Mouse (Mus musculus) left cerebral cortex, postnatal 14 days (tissue): ENCODE results near the gene Polr2m. TPM values are rescaled to one million over a fixed set of nuclear protein-coding genes. Genes with fewer than 3 reads are reported as not detected.
A peak's percentile ranks its signal among the peaks of the same experiment; 100 is the strongest.
"Not testable (repeated sequence)": the region's sequence is repeated elsewhere in the genome, so short reads cannot be mapped to it uniquely, and the experiment has no call there.

Experiments used
- DNase-seq, 2 experiments: peaks; one replicate each; pipeline ENCODE4 v3.0.0; 2021 to 2022; ENCODE audit warnings: low spot score in 2 of 2, mixed read lengths in 1 of 2
- intact Hi-C: fragments of 180-260 bp; cut with DNase I; formaldehyde crosslinking; loops from one replicate; pipeline ENCODE4 v1.15.1; 2025
- long read RNA-seq, 2 experiments: library from polyadenylated mRNA; stranded (forward); transcript quantifications; one replicate each; pipeline ENCODE4 v2.0.0; 2021
- total RNA-seq, 2 experiments: library from RNA; stranded (reverse); gene quantifications; 2 replicates each; pipeline ENCODE4 v1.2.3; 2021

The Polr2m gene
- total RNA-seq, result 100 to 1,000 TPM; 188 to 202 TPM
- long read RNA-seq, experiment 1, transcript Polr2m-202 (4 exons, 2,138 nt), result minor isoform, 7 of 497 reads
- long read RNA-seq, experiment 1, transcript Polr2m-201 (4 exons, 2,200 nt), result major isoform, 476 of 497 reads
- long read RNA-seq, experiment 1, partial matches to known transcripts, result 2 of 497 reads
- long read RNA-seq, experiment 1, other reads (novel, unspliced or antisense), result 12 of 497 reads
- long read RNA-seq, experiment 2, transcript Polr2m-201 (4 exons, 2,200 nt), result major isoform, 393 of 407 reads
- long read RNA-seq, experiment 2, transcript Polr2m-202 (4 exons, 2,138 nt), result minor isoform, 5 of 407 reads
- long read RNA-seq, experiment 2, partial matches to known transcripts, result 5 of 407 reads
- long read RNA-seq, experiment 2, other reads (novel, unspliced or antisense), result 4 of 407 reads

DNA sequence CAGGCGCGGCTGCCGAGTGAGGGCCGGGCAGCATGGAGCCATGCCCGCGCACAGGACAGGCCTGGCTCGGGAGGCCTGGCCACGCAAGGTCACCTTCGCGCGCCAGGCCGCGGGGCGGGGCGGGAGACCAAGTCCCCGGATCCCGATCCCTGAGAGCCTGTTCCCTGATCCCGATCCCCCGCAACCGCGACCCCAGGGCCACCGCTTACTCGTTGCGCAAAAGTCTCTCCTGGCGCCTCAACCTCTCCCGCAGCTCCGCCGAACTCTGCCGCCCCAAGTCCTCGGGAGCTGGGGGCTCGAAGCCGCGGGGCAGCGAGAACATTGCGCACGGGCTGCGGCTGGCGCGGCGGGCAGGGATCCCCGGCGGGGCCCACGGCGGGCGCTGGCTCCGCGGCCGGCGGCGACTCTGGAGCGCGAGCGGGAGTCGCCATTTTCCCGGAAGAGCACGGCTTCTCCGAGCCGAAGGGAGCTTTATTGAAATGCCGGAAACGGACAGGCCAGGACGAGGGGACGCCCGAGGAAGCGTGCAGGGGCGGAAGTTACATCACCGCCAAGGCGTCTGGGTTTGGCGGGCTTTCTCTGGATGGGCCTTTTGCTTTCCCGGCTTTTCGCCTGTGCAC lies at the start of gene Polr2m:
Polr2m (minus strand) TSS at position 461 of the 620 bp plus-strand sequence.
- peak; percentile 90 to 92 for DNase-seq
- intact Hi-C loops, result no loop called here

DNA sequence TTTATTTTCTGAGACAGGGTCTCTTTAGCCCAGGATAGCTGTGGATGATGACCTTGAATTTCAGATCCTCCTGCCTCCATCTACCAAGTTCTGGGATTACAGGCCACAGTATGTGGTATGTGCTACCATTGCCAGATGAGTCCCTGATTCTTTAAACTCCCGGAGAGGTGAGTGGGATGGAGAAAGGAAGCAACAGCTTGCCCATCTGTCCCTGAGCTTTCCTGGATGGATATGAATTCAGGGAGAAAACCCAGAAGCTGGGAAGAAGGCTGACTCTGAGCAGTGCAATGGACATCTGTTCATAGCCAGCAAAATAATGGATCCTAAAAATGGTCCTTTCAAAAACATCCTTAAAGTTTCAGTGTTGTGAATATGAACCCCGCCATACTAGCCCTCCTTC lies 49.3 kb upstream of the Polr2m start:
- intact Hi-C loops, result no loop called here
- no peak for DNase-seq

DNA sequence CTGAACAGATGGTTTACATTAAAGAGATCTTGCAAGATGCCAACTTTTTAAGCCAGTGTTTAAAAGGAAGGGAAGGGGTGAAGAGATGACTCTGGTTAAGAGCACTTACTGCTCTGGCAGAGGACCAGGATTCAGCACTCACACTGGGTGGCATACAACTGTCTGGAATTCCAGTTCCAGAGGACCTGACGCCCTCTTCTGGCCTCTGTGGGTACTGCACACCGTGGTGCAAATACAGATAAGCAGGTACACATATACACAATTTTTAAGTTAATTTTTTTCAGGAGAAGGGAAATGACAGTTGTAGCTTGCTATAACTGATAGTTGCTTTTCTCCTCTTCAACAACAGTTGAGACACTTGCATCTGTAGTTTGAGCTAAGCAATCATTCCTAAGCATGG lies 44.2 kb upstream of the Polr2m start:
- no peak for DNase-seq
- intact Hi-C loops, result no loop called here

DNA sequence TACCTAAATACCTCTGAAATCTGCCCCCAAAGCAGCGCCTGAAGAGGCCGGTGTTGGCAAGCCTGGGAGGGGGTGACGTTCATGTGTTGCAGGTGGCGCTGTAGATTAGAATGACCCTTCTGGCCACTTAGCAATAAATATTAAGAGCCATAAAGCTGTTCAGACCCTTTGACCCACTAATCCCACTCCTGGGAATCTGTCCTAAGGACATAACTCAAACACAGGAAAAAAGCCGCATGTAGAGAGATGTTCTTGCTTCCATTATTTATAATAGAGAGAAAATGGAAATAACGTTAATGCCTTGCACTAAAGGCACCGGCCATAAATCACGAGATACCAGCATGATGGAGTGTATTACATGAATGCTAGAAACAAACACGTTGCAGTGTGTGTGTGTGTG lies 41.7 kb upstream of the Polr2m start:
- intact Hi-C loops, result no loop called here
- no peak for DNase-seq

DNA sequence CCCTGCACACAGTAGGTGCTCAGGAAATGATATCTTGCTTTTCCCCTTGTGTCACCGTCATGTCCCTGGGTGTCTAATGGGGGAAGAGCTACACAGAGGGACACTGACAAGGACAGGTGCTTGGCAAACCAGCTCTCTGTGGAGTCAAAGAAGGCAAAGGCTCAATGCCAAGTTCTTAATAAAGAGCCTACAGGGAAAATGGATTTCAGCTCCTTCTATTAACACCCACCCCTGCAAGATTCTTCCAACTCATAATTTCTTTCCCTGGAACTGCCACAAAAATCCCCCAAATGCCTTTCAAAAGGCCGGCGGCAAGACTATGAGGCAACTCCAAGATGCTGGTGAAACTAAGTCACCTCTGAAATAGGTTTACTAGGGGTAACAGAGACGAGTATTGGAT lies 38.2 kb upstream of the Polr2m start:
- intact Hi-C loops, result no loop called here
- no peak for DNase-seq

DNA sequence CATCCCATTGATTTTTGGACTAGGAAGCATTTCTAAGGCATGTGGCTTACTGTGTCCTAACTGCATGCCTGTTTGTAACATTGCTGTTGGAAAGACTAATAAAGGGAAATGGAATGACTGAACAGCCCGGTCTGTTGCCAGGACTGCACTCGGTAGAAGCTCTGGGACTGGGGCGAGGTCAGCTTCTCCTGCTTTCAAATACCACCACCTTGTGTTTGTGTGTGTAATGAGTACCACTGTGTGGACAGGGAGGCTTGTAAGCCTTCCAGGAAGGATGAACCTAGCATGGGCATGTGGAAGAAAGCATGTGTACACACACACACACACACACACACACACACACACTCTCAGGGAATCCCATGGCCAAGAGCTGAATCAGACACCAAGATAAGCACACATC lies 34.1 kb upstream of the Polr2m start:
- DNase-seq, result no peak
- intact Hi-C loops, result no loop called here

DNA sequence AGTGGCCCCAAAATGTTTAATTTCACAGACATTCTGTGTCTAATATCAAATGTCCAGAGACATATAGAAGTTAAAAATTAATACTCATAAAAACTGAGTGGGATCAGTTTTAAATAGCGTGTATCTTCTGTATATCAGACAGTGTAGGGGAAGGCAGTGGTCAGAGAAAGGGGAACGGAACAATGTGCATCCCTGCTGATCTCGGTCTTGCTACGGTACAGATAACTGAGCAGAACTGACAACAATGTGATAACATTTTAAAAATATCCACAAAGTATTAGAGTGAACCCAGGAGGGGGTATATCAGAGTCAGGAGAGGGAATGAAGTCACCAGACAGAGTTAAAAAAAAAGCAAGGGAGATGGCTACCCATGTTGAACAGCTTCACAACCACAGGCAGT lies 31.8 kb upstream of the Polr2m start:
- DNase-seq, result no peak

DNA sequence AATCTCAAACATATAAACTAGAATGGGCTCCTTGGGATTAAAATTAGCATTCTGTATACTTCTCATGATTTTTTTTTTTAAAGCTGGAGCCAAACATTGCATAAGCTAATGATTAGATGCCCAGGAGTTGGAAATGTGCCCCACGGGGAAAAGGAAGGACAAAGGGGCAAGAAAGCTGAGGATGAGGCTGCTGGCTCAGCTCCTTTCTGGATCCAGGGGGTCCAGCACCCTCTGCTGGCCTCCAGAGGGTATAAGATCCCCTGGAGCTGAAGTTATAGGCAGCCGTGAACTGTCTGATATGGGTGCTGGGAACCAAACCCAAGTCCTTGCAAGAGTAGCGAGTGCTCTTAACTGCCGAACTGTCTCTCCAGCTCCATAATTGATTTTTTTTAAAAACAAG lies 30.1 kb upstream of the Polr2m start:
- DNase-seq, result no peak
- intact Hi-C loops, result no loop called here

More for the DNA sequence above, 31.8 kb upstream of the Polr2m start:
- intact Hi-C loops, result no loop called here

DNA sequence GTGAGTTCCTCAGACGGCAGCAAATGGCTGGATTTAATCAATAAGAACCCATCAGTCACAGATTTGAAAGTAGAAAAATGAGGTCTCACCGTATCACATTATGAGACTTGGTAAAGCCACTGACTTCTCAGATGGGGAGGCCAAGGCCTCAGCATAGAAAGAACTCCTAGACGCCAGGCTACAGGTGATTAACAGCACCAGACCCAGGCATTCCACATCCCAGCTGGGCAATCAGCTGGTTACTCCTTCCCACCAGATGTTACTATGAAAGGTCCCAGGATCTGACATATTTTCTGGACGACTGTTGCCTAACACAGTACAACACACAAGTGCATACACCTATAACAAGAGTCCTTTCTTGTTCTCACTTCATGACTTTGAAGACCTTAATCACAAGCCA lies 27.8 kb upstream of the Polr2m start:
- intact Hi-C loops, result no loop called here
- DNase-seq, result no peak

DNA sequence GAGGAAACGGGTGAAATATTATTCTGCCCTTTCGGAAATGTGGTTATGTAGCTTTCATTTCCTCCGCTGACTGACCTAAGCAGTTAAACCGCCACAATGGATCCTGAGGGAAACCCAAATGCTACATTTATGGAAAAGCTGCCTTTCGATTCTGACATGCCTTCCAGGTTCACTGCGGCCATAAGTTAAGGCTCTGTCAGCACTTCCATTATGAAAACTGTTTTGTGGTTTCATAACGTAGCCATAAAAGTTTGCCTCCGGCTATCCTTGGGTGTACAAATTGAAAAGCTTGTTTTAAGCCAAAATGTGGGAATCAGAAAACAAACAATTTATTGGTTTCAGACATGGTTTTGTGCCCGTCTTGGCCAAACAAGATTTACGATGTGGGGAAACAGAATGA lies 27.2 kb upstream of the Polr2m start:
- DNase-seq, result no peak
- intact Hi-C loops, result no loop called here

DNA sequence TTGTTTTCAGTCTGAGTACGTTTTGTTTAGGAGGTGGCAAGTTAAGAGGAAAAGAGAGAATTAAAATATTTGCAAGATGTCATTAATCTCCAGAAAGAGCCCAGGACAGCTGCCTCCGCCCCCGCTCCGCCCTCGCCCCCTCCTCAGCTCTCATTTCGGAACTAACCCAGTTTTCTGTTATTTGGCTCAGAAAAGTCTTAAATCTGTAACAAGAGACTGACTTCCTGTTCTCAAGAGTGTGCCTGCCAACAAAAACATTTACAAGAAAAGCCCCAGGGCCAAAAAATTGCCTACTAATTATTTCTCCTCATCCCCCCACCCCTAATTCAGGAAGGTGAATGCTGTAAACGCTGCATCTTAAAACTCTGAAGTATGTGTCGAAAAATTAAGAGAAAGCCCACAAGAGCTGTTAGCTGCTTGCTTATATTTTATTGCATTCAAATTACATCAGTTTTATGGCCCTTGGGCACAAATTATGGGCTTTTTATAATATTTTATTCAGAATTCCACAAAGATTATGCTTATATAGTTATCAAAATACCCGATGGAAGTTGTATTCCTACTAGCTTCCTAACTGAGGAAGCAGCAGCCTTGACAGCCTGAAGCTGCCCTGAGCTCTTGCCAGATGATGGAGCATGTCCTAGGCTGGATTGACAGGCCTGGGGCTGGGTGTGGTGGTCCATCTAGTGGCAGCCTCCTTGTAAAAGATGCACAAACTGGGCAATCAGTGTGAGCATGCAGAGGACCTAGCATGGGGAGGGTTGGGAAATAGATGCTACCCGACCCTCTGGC lies 12.9 kb upstream of the Polr2m start:
- DNase-seq, result peak in 1 of 2 experiments; percentile 16
- intact Hi-C loops, result no loop called here

DNA sequence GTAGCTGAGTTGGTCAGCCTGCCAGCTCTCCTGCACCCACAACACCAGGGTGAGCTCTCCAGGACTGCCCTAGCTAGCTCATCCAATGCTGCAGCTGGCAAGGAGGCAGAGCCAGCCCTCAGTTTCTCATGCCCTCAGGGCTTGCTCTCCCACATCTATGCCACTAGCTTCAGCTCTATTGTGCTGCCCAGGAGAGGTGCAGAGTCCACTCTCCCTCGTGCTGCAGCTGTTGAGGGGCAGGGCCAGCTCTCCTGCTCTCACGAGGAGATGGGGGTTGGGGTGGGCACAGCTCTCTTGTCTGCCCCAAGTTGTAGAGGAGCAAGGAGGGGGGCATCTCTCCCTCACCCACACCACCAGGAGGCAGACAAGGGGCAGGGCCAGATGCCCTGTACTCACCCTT lies 10.9 kb upstream of the Polr2m start:
- no peak for DNase-seq
- intact Hi-C loops, result no loop called here

DNA sequence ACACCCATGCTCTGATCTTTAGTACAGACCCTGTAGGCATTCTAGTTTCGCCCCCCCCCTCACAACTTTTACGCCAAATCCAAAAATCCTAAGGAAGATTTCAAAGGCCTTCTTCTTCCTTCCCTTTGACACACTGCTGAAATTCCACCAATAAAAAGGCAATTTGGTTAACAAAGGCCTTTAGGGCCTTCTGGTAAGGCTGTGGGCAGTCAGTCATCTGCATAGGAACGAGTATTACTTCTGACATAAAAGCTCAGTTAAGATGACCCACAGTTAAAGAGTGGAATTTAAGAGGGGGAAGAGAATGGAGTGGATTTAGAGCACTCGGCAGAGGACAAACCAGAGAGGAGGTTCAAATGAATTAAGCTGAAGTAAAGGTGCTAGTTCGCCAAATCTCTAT lies 8.0 kb upstream of the Polr2m start:
- DNase-seq, result no peak
- intact Hi-C loops, result no loop called here

DNA sequence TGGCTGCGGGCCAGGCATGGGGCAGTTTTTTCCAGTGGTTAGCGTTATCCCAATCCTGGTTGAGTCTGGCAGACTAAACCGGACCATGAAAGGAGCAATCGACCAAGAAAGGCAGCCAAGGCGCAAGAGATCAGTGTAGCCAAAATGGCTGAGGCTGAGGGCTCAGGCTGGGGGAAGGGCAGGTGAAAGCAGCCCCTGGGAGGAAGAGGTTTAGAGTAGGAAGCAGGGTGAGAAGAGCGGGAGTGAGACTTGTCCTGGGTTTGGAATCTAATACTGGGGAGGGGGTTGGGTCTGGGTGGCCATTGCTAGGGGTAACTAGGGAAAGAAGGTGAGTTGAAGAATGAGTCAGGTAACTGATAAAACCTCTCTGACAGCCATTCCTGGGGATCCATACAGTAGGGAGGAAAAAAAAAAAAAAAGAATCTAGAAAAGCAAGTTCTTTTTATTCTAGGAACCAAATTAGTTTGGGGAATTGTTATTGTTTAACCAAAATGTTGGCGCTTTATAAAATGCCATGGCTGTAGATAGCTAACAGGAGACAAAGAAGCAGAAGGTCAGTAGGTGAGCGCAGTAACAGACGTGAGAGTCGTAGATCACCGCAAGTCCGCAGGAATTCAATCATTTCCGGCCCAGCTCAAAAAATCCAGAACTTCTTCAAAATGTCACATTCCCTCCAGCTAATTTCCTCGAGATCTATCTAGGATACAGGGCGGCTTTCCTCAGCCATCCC lies 6.7 kb upstream of the Polr2m start:
- DNase-seq, result no peak
- intact Hi-C loops, result no loop called here

DNA sequence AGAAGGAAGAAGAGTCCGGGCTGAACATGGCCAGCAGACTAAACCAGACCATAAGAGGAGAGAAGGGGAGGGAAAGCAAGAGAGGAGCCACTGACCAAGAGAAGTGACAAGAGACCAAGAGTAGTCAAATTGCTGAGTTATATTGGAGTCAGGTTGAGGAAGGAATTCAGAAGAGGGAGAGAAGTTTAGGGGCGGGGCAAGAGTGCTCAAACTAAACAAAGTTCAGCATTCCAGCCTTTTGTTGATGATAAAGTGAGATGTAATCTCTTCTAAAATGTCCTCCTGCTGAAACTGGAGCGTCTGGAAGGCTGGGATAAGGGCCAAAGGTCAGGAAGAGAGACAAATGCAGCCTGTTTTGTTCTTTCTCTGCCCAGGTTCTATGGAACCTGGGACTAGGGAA lies 4.3 kb upstream of the Polr2m start:
- DNase-seq, result no peak
- intact Hi-C loops, result no loop called here

DNA sequence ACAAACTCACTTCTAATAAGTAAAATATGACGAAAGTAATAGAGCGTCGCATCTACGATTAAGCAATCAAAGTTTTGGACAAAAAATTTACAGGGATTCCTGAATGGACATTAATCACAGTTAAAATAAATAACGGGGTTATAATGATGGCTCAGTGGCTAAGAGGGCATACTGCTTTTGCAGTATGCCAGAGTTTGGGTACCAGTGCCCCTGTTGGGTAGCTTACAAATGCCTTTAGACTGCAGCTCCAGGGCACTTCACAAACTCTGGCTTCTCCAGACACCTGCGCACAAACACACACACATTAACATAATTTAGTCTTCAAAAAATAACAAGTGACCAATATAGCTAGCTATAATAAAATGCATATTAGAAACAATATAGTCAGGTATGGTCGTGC lies 392 bp upstream of the Polr2m start:
- intact Hi-C loops, result no loop called here
- no peak for DNase-seq

DNA sequence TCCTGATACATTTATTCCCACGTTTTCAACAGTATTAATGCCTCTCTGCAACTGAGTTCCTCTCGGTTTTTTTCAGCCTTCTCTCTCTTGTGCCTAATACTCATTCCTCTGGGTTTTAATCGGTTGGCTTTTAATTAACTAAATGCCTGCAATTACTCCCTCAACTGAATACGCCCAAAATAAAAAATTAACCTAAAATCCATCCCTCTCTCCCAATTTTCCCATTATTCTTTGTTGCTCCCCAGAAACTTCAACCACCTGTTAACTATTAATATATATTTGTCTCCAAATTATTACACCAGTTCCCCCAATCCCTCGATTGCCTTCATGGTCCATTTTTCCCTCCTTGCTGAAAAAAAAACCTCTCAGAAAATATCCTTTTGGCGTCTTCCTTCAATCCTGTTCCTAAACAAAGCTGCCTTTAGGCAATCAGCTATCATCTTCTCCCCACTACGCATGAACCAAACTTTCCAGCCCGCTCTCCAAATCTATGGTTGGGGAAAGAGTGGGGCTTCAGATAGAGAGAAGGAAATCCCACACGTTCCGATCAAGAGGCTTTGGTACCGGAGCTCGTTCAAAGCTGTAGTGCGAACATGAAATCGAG lies 762 bp downstream of the Polr2m start:
- peak in 1 of 2 experiments; percentile 20 for DNase-seq
- intact Hi-C loops, result no loop called here

DNA sequence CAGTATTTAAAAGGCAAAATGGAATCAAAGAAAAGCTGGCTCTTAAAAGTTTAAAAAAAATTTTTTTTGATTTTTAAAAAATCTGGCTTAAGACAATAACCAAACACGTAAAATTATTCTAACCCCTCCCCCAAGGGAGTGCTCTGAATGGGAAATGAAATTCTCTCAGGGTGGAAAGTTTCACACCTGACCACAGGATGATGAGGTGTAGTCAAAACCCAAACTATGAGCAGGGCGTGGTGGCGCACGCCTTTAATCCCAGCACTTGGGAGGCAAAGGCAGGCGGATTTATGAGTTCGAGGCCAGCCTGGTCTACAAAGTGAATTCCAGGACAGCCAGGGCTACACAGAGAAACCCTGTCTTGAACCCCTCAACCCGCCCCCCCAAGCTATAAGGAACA lies 1.9 kb downstream of the Polr2m start:
- intact Hi-C loops, result not testable (repeated sequence)

DNA sequence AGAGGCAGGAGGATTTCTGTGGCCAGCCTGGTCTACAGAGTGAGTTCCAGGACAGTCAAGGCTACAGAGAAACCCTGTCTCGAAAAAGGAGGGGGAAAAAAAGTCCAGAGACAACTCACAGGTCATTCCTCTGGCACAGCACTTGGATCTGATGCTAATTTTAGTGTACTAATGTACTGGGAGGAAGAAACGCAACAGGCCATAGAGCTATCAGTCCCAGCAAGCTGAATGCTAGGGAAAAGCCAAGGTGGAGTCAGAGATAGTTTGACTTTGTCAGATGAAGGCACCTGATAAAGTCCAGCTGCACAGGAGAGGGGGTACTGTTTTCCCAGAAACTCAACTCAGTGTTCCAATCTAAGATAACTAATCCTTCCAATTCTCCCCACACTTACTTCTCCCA lies 5.4 kb downstream of the Polr2m start:
- intact Hi-C loops, result no loop called here
- DNase-seq, result no peak

More for the DNA sequence above, 1.9 kb downstream of the Polr2m start:
- not testable (repeated sequence) for DNase-seq
